Mouse (Mus musculus) thymus, adult 2 months (tissue): ENCODE measurements at regions not wholly inside any gene's neighbourhood (a gene's known extent, or its start where the extent isn't known, plus 50 kb on each side); places are given as distances from the start of the nearest gene placed in this dataset.

Experiments
- CTCF ChIP-seq: fragments of 200-500 bp; IDR thresholded peaks from 2 replicates; pipeline ENCODE4 v1.5.1; 2012; ENCODE audit warnings: mild to moderate bottlenecking, control low read depth, low read length, moderate library complexity, borderline replicate concordance; ENCODE audit not compliant: control insufficient read depth, poor library complexity, insufficient read depth; ENCODE audit errors: extremely low read depth
- POLR2A ChIP-seq: fragments of 200-500 bp; IDR thresholded peaks from 2 replicates; pipeline ENCODE4 v1.6.1; 2012; ENCODE audit warnings: mild to moderate bottlenecking, low read length, control low read depth, moderate library complexity; ENCODE audit not compliant: control insufficient read depth, poor library complexity, insufficient read depth; ENCODE audit errors: extremely low read depth

DNA sequence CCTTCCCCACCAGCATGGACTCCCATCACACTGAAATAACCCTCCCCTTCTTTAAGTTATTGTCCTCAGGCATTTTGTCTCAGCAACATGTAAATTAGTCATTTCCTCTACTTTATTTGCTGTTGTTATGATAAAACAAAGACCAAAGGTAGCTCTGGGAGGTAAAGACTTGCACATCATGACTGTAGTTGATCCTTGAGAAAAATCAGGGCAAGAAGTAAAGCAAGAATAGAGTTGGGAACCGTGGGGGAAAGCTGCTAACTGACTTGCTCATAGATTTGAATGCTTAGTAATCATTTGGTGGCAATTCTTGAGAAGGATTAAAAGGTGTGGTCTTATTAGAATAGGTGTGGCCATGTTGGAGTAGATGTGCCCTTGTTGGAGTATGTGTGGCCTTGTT is 473.8 kb upstream of the Nrp1 start:
- no peak for TF ChIP-seq POLR2A
- TF ChIP-seq CTCF = no peak
